Mouse (Mus musculus): ENCODE data around the gene Abcg4. TPM values are rescaled to one million over a fixed set of nuclear protein-coding genes. Genes with fewer than 3 reads are reported as not detected.
"Not testable (repeated sequence)": the region's sequence is repeated elsewhere in the genome, so short reads cannot be mapped to it uniquely, and the experiment has no call there.

The Abcg4 gene
- polyA plus RNA-seq, 1 experiment: 12.3 TPM

- peak; percentile 73 to 75 for DNase-seq (ENCODE audit: low read depth in 1 of 2, low spot score in 2 of 2)
- peaks cover 2% of the 10 kb centered on the region; the same call in 1 of the 2 replicates for H3K4me1 ChIP-seq (ENCODE audit: control insufficient read depth, insufficient read depth, insufficient read length)
- WGBS: under 1% methylated on average over 38 of the region's 38 CpGs
Observed at GRCm38 (mm10) chr9:44326371-44327063, 38.1 kb upstream of the Abcg4 start.

GRCm38 (mm10) chr9:44325768-44326370 lies 37.5 kb upstream of the Abcg4 start, which contains the start of gene Dpagt1:
Gene Dpagt1, plus strand, starts transcription at chr9:44326019.
- 3% methylated on average over 12 of the region's 12 CpGs for WGBS
- H3K27me3 ChIP-seq (ENCODE audit: control insufficient read depth, insufficient read depth, low read length): no peaks in the 10 kb centered on the region
- TF ChIP-seq POLR2A (IDR thresholded peaks at IDR 0.05; ENCODE audit: low read depth, low read length) (no peak), CTCF (IDR thresholded peaks at IDR 0.05; ENCODE audit: extremely low read depth, insufficient read depth, insufficient read length, insufficient replicate concordance) (no peak)
- no peak for DNase-seq (ENCODE audit: low read depth in 1 of 2, low spot score in 2 of 2)
- H3K27ac ChIP-seq (ENCODE audit: insufficient read depth, low read length): peak within 1 kb of the TSS; percentile 52
- 0 out of 2 replicates have a peak, but pooled peaks cover 1% of the 10 kb centered on the region for H3K36me3 ChIP-seq (ENCODE audit: control insufficient read depth, insufficient read depth, low read length)
- H3K4me1 ChIP-seq (ENCODE audit: control insufficient read depth, insufficient read depth, insufficient read length): peaks cover 2% of the 10 kb centered on the region; the same call in 1 of the 2 replicates
- H3K4me3 ChIP-seq (ENCODE audit: extremely low read depth, insufficient read depth, insufficient read length): peak within 1 kb of the TSS; percentile 78

More at GRCm38 (mm10) chr9:44326371-44327063, 38.1 kb upstream of the Abcg4 start:
- peak overlapping the region; percentile 78 for H3K4me3 ChIP-seq (ENCODE audit: extremely low read depth, insufficient read depth, insufficient read length)
- peak overlapping the region; percentile 52 for H3K27ac ChIP-seq (ENCODE audit: insufficient read depth, low read length)
- H3K27me3 ChIP-seq (ENCODE audit: control insufficient read depth, insufficient read depth, low read length): no peaks in the 10 kb centered on the region
- TF ChIP-seq CTCF (IDR thresholded peaks at IDR 0.05; ENCODE audit: extremely low read depth, insufficient read depth, insufficient read length, insufficient replicate concordance): no peak
- TF ChIP-seq POLR2A (IDR thresholded peaks at IDR 0.05; ENCODE audit: low read depth, low read length): peak; percentile 25; the same call in 1 of the 2 replicates
- H3K36me3 ChIP-seq (ENCODE audit: control insufficient read depth, insufficient read depth, low read length): 0 out of 2 replicates have a peak, but pooled peaks cover 3% of the 10 kb centered on the region

- not testable (repeated sequence) for H3K27ac ChIP-seq (ENCODE audit: insufficient read depth, low read length); H3K36me3 ChIP-seq (ENCODE audit: control insufficient read depth, insufficient read depth, low read length); H3K4me1 ChIP-seq (ENCODE audit: control insufficient read depth, insufficient read depth, insufficient read length); H3K4me3 ChIP-seq (ENCODE audit: extremely low read depth, insufficient read depth, insufficient read length); H3K27me3 ChIP-seq (ENCODE audit: control insufficient read depth, insufficient read depth, low read length); DNase-seq (ENCODE audit: low read depth in 1 of 2, low spot score in 2 of 2)
- WGBS: 60% methylated on average over 7 of the region's 8 CpGs
Observed at GRCm38 (mm10) chr9:44325032-44325767, 36.8 kb upstream of the Abcg4 start.

- Histone ChIP-seq H3K4me3 (ENCODE audit: extremely low read depth, insufficient read depth, insufficient read length) (no peak overlapping the region), H3K4me1 (ENCODE audit: control insufficient read depth, insufficient read depth, insufficient read length) (peaks cover 8% of the 10 kb centered on the region; the same call in 1 of the 2 replicates), H3K27ac (ENCODE audit: insufficient read depth, low read length) (no peak overlapping the region), H3K36me3 (ENCODE audit: control insufficient read depth, insufficient read depth, low read length) (0 out of 2 replicates have a peak, but pooled peaks cover 1% of the 10 kb centered on the region), H3K27me3 (ENCODE audit: control insufficient read depth, insufficient read depth, low read length) (no peaks in the 10 kb centered on the region)
- no peak for DNase-seq (ENCODE audit: low read depth in 1 of 2, low spot score in 2 of 2)
- TF ChIP-seq POLR2A (IDR thresholded peaks at IDR 0.05; ENCODE audit: low read depth, low read length) (no peak), CTCF (IDR thresholded peaks at IDR 0.05; ENCODE audit: extremely low read depth, insufficient read depth, insufficient read length, insufficient replicate concordance) (no peak)
- WGBS: 79% methylated on average over 6 of the region's 6 CpGs
Observed at GRCm38 (mm10) chr9:44324147-44324546, 35.7 kb upstream of the Abcg4 start.

GRCm38 (mm10) chr9:44323656-44324055 lies 35.2 kb upstream of the Abcg4 start:
- H3K36me3 ChIP-seq (ENCODE audit: control insufficient read depth, insufficient read depth, low read length); H3K27ac ChIP-seq (ENCODE audit: insufficient read depth, low read length); H3K4me1 ChIP-seq (ENCODE audit: control insufficient read depth, insufficient read depth, insufficient read length); H3K4me3 ChIP-seq (ENCODE audit: extremely low read depth, insufficient read depth, insufficient read length); DNase-seq (ENCODE audit: low read depth in 1 of 2, low spot score in 2 of 2); H3K27me3 ChIP-seq (ENCODE audit: control insufficient read depth, insufficient read depth, low read length): not testable (repeated sequence)
- 89% methylated on average over 4 of the region's 4 CpGs for WGBS

GRCm38 (mm10) chr9:44320799-44321133 lies 32.4 kb upstream of the Abcg4 start:
- TF ChIP-seq POLR2A (IDR thresholded peaks at IDR 0.05; ENCODE audit: low read depth, low read length) (no peak), CTCF (IDR thresholded peaks at IDR 0.05; ENCODE audit: extremely low read depth, insufficient read depth, insufficient read length, insufficient replicate concordance) (no peak)
- no peak for DNase-seq (ENCODE audit: low read depth in 1 of 2, low spot score in 2 of 2)
- Histone ChIP-seq H3K27me3 (ENCODE audit: control insufficient read depth, insufficient read depth, low read length) (no peaks in the 10 kb centered on the region), H3K4me1 (ENCODE audit: control insufficient read depth, insufficient read depth, insufficient read length) (peaks cover 9% of the 10 kb centered on the region), H3K4me3 (ENCODE audit: extremely low read depth, insufficient read depth, insufficient read length) (peak overlapping the region; percentile 25; the same call in 1 of the 2 replicates), H3K27ac (ENCODE audit: insufficient read depth, low read length) (peak overlapping the region; percentile 1; the same call in 1 of the 2 replicates), H3K36me3 (ENCODE audit: control insufficient read depth, insufficient read depth, low read length) (peaks cover 6% of the 10 kb centered on the region)
- WGBS: 24% methylated on average over 6 of the region's 6 CpGs
